Mouse (Mus musculus) limb, embryonic 15.5 days (tissue): ENCODE measurements at regions not wholly inside any gene's neighbourhood (a gene's known extent, or its start where the extent isn't known, plus 50 kb on each side); places are given as distances from the start of the nearest gene placed in this dataset.

Source experiments
- ATAC-seq: fragments of 200-750 bp; cut with Nextera tagmentation; 2 replicates; pipeline ENCODE4 v1.8.0; 2017; ENCODE audit warnings: low read depth, moderate TSS enrichment; ENCODE audit not compliant: insufficient number of reproducible peaks, low FRiP score, low TSS enrichment
- H3K27ac ChIP-seq: fragments of 300-500 bp; sonication (generic); 2 replicates; pipeline ENCODE4 v1.5.1; 2015; ENCODE audit warnings: moderate library complexity, mild to moderate bottlenecking, inconsistent platforms
- H3K27me3 ChIP-seq: fragments of 300-500 bp; sonication (generic); 2 replicates; pipeline ENCODE4 v1.6.1; 2015; ENCODE audit warnings: inconsistent platforms
- H3K36me3 ChIP-seq: fragments of 300-500 bp; sonication (generic); 2 replicates; pipeline ENCODE4 v1.6.1; 2015; ENCODE audit warnings: inconsistent platforms
- H3K4me1 ChIP-seq: fragments of 300-500 bp; sonication (generic); 2 replicates; pipeline ENCODE4 v1.6.1; 2015; ENCODE audit warnings: inconsistent platforms
- H3K4me2 ChIP-seq: fragments of 300-500 bp; sonication (generic); 2 replicates; pipeline ENCODE4 v1.6.1; 2015; ENCODE audit warnings: mild to moderate bottlenecking, inconsistent platforms
- H3K4me3 ChIP-seq: fragments of 300-500 bp; sonication (generic); 2 replicates; pipeline ENCODE4 v1.5.1; 2015; ENCODE audit warnings: mild to moderate bottlenecking, inconsistent platforms
- H3K9ac ChIP-seq: fragments of 300-500 bp; sonication (generic); 2 replicates; pipeline ENCODE4 v1.6.1; 2015; ENCODE audit warnings: inconsistent platforms
- H3K9me3 ChIP-seq: fragments of 300-500 bp; sonication (generic); 2 replicates; pipeline ENCODE4 v1.6.1; 2016; ENCODE audit warnings: inconsistent platforms
- WGBS: fragments of 180-500 bp; shearing (Covaris S2); methylation state at CpG from one replicate; pipeline ENCODE4 v1.1.7; 2015; 5-methylcytosine and 5-hydroxymethylcytosine counted together

- WGBS = 45% methylated on average over 3 of the region's 3 CpGs
- no peak for ATAC-seq
- no peak overlapping the region for H3K9ac ChIP-seq
- H3K4me2 ChIP-seq = no peak overlapping the region
- H3K27ac ChIP-seq = no peak overlapping the region
- H3K9me3 ChIP-seq = no peaks in the 10 kb centered on the region
- H3K27me3 ChIP-seq = no peaks in the 10 kb centered on the region
- no peak overlapping the region for H3K4me3 ChIP-seq
- no peaks in the 10 kb centered on the region for H3K36me3 ChIP-seq
- no peaks in the 10 kb centered on the region for H3K4me1 ChIP-seq
These were observed 222.4 kb upstream of the Rps6ka3 start for GRCm38 (mm10) chrX:158987676-158988075.

- H3K9me3 ChIP-seq = no peaks in the 10 kb centered on the region
- H3K4me1 ChIP-seq = no peaks in the 10 kb centered on the region
- no peak overlapping the region for H3K4me3 ChIP-seq
- H3K9ac ChIP-seq = no peak overlapping the region
- no peaks in the 10 kb centered on the region for H3K27me3 ChIP-seq
- ATAC-seq = no peak
- no peaks in the 10 kb centered on the region for H3K36me3 ChIP-seq
- H3K27ac ChIP-seq = no peak overlapping the region
- WGBS = 81% methylated on average over 1 of the region's 1 CpGs
- no peak overlapping the region for H3K4me2 ChIP-seq
These were observed 191.2 kb upstream of the Rps6ka3 start for GRCm38 (mm10) chrX:159018955-159019354.

- 80% methylated on average over 1 of the region's 1 CpGs for WGBS
These were observed 183.8 kb upstream of the Rps6ka3 start for GRCm38 (mm10) chrX:159026311-159026710.

GRCm38 (mm10) chrX:159031927-159032326 lies 178.2 kb upstream of the Rps6ka3 start:
- no peaks in the 10 kb centered on the region for H3K36me3 ChIP-seq
- no peaks in the 10 kb centered on the region for H3K9me3 ChIP-seq
- no peaks in the 10 kb centered on the region for H3K4me1 ChIP-seq
- no peaks in the 10 kb centered on the region for H3K27me3 ChIP-seq
- no peak for ATAC-seq
- H3K4me3 ChIP-seq = no peak overlapping the region
- no peak overlapping the region for H3K9ac ChIP-seq
- H3K4me2 ChIP-seq = no peak overlapping the region
- no peak overlapping the region for H3K27ac ChIP-seq
- WGBS = 79% methylated on average over 4 of the region's 4 CpGs

More at GRCm38 (mm10) chrX:159026311-159026710, 183.8 kb upstream of the Rps6ka3 start:
- ATAC-seq = no peak
- Histone ChIP-seq H3K4me2 (no peak overlapping the region), H3K9me3 (no peaks in the 10 kb centered on the region), H3K27me3 (no peaks in the 10 kb centered on the region; the same call in 1 of the 2 replicates), H3K4me1 (no peaks in the 10 kb centered on the region), H3K36me3 (no peaks in the 10 kb centered on the region), H3K9ac (no peak overlapping the region), H3K27ac (no peak overlapping the region), H3K4me3 (no peak overlapping the region)

- no peaks in the 10 kb centered on the region for H3K27me3 ChIP-seq
- 13% methylated on average over 3 of the region's 3 CpGs for WGBS
- ATAC-seq = no peak
These were observed 166.7 kb upstream of the Rps6ka3 start for GRCm38 (mm10) chrX:159043432-159043831.

GRCm38 (mm10) chrX:159047876-159048275 lies 162.2 kb upstream of the Rps6ka3 start:
- Histone ChIP-seq H3K4me1 (no peaks in the 10 kb centered on the region), H3K4me2 (no peak overlapping the region), H3K27me3 (no peaks in the 10 kb centered on the region), H3K27ac (no peak overlapping the region), H3K36me3 (no peaks in the 10 kb centered on the region), H3K9me3 (no peaks in the 10 kb centered on the region), H3K9ac (no peak overlapping the region), H3K4me3 (no peak overlapping the region)
- no peak for ATAC-seq
- 35% methylated on average over 2 of the region's 2 CpGs for WGBS

More at GRCm38 (mm10) chrX:159043432-159043831, 166.7 kb upstream of the Rps6ka3 start:
- no peak overlapping the region for H3K4me3 ChIP-seq
- no peak overlapping the region for H3K4me2 ChIP-seq
- H3K9ac ChIP-seq = no peak overlapping the region
- H3K9me3 ChIP-seq = no peaks in the 10 kb centered on the region
- no peak overlapping the region for H3K27ac ChIP-seq
- no peaks in the 10 kb centered on the region for H3K36me3 ChIP-seq
- H3K4me1 ChIP-seq = no peaks in the 10 kb centered on the region

- Histone ChIP-seq H3K4me1 (no peaks in the 10 kb centered on the region), H3K9ac (no peak overlapping the region), H3K27ac (no peak overlapping the region), H3K4me3 (no peak overlapping the region), H3K27me3 (no peaks in the 10 kb centered on the region; the same call in 1 of the 2 replicates), H3K36me3 (no peaks in the 10 kb centered on the region), H3K4me2 (no peak overlapping the region), H3K9me3 (no peaks in the 10 kb centered on the region)
- WGBS = 69% methylated on average over 8 of the region's 8 CpGs
- no peak for ATAC-seq
These were observed 154.2 kb upstream of the Rps6ka3 start for GRCm38 (mm10) chrX:159055689-159056461.

GRCm38 (mm10) chrX:159056462-159056805 lies 153.7 kb upstream of the Rps6ka3 start:
- Histone ChIP-seq H3K4me2 (no peak overlapping the region), H3K27ac (no peak overlapping the region), H3K27me3 (no peaks in the 10 kb centered on the region; the same call in none of the 2 replicates), H3K4me3 (no peak overlapping the region), H3K9ac (no peak overlapping the region), H3K9me3 (no peaks in the 10 kb centered on the region), H3K4me1 (no peaks in the 10 kb centered on the region), H3K36me3 (no peaks in the 10 kb centered on the region)
- ATAC-seq = no peak

GRCm38 (mm10) chrX:159058931-159059330 lies 151.2 kb upstream of the Rps6ka3 start:
- no peak overlapping the region for H3K4me3 ChIP-seq
- no peaks in the 10 kb centered on the region for H3K36me3 ChIP-seq
- no peaks in the 10 kb centered on the region for H3K4me1 ChIP-seq
- peaks cover 5% of the 10 kb centered on the region for H3K27me3 ChIP-seq
- H3K9ac ChIP-seq = no peak overlapping the region
- no peak overlapping the region for H3K4me2 ChIP-seq
- no peaks in the 10 kb centered on the region for H3K9me3 ChIP-seq
- no peak overlapping the region for H3K27ac ChIP-seq
- ATAC-seq = no peak

- Histone ChIP-seq H3K4me1 (no peaks in the 10 kb centered on the region), H3K4me2 (no peak overlapping the region), H3K27ac (no peak overlapping the region), H3K9me3 (no peaks in the 10 kb centered on the region), H3K9ac (no peak overlapping the region), H3K36me3 (no peaks in the 10 kb centered on the region), H3K27me3 (peaks cover 9% of the 10 kb centered on the region), H3K4me3 (no peak overlapping the region)
- no peak for ATAC-seq
These were observed 148.8 kb upstream of the Rps6ka3 start for GRCm38 (mm10) chrX:159061322-159061721.

GRCm38 (mm10) chrX:159066212-159066611 lies 143.9 kb upstream of the Rps6ka3 start:
- no peak for ATAC-seq
- Histone ChIP-seq H3K9me3 (no peaks in the 10 kb centered on the region), H3K27me3 (peaks cover 11% of the 10 kb centered on the region), H3K9ac (no peak overlapping the region), H3K27ac (no peak overlapping the region), H3K4me2 (no peak overlapping the region), H3K36me3 (no peaks in the 10 kb centered on the region), H3K4me3 (no peak overlapping the region), H3K4me1 (no peaks in the 10 kb centered on the region)
- 65% methylated on average over 2 of the region's 2 CpGs for WGBS

- Histone ChIP-seq H3K4me1 (no peaks in the 10 kb centered on the region), H3K36me3 (no peaks in the 10 kb centered on the region), H3K27ac (no peak overlapping the region), H3K4me2 (no peak overlapping the region), H3K9me3 (no peaks in the 10 kb centered on the region), H3K9ac (no peak overlapping the region), H3K4me3 (no peak overlapping the region), H3K27me3 (peaks cover 3% of the 10 kb centered on the region; the same call in 1 of the 2 replicates)
- no peak for ATAC-seq
- WGBS = 58% methylated on average over 3 of the region's 3 CpGs
These were observed 137.5 kb upstream of the Rps6ka3 start for GRCm38 (mm10) chrX:159072647-159073046.

- Histone ChIP-seq H3K9ac (no peak overlapping the region), H3K4me3 (no peak overlapping the region), H3K27me3 (peaks cover 3% of the 10 kb centered on the region; the same call in 1 of the 2 replicates), H3K36me3 (no peaks in the 10 kb centered on the region), H3K4me2 (no peak overlapping the region), H3K27ac (no peak overlapping the region), H3K4me1 (no peaks in the 10 kb centered on the region), H3K9me3 (no peaks in the 10 kb centered on the region)
- ATAC-seq = no peak
These were observed 136.6 kb upstream of the Rps6ka3 start for GRCm38 (mm10) chrX:159073533-159073932.
